Mouse (Mus musculus) kidney, embryonic 15.5 days (tissue): ENCODE data around the gene Gm28919. TPM values are rescaled to one million over a fixed set of nuclear protein-coding genes. Genes with fewer than 3 reads are reported as not detected.
"Not testable (repeated sequence)": the region's sequence is repeated elsewhere in the genome, so short reads cannot be mapped to it uniquely, and the experiment has no call there.

Source experiments
- ATAC-seq: fragments of 200-750 bp; cut with Nextera tagmentation; replicated peaks from 2 replicates; pipeline ENCODE4 v1.8.0; 2017; ENCODE audit warnings: moderate TSS enrichment; ENCODE audit not compliant: low FRiP score
- H3K27ac ChIP-seq: fragments of 300-500 bp; sonication (generic); 2 replicates; pipeline ENCODE4 v1.5.1; 2015; ENCODE audit warnings: mild to moderate bottlenecking, inconsistent platforms
- H3K27me3 ChIP-seq: fragments of 300-500 bp; sonication (generic); 2 replicates; pipeline ENCODE4 v1.6.1; 2015; ENCODE audit warnings: inconsistent platforms
- H3K36me3 ChIP-seq: fragments of 300-500 bp; sonication (generic); 2 replicates; pipeline ENCODE4 v1.6.1; 2015; ENCODE audit warnings: inconsistent platforms
- H3K4me1 ChIP-seq: fragments of 300-500 bp; sonication (generic); 2 replicates; pipeline ENCODE4 v1.6.1; 2015; ENCODE audit warnings: inconsistent platforms
- H3K4me2 ChIP-seq: fragments of 300-500 bp; sonication (generic); 2 replicates; pipeline ENCODE4 v1.6.1; 2015; ENCODE audit warnings: moderate library complexity, mild to moderate bottlenecking, inconsistent platforms
- H3K4me3 ChIP-seq: fragments of 300-500 bp; sonication (generic); replicated peaks from 2 replicates; pipeline ENCODE4 v1.5.1; 2015; ENCODE audit warnings: mild to moderate bottlenecking, inconsistent platforms
- H3K9ac ChIP-seq: fragments of 300-500 bp; sonication (generic); 2 replicates; pipeline ENCODE4 v1.6.1; 2015; ENCODE audit warnings: mild to moderate bottlenecking, inconsistent platforms
- H3K9me3 ChIP-seq: fragments of 300-500 bp; sonication (generic); replicated peaks from 2 replicates; pipeline ENCODE4 v1.6.1; 2016; ENCODE audit warnings: inconsistent platforms
- WGBS: fragments of 180-500 bp; shearing (Covaris S2); methylation state at CpG from one replicate; pipeline ENCODE4 v1.1.7; 2015; ENCODE audit warnings: mixed read lengths; 5-methylcytosine and 5-hydroxymethylcytosine counted together
- polyA plus RNA-seq: library from polyadenylated mRNA; unstranded; fragments of >200 nt; fragmentation: Nextera tagmentation; extraction: Ambion mirVana; gene quantifications from 2 replicates; pipeline ENCODE4 v1.2.1, GENCODE M21; 2015

The Gm28919 gene
- polyA plus RNA-seq = not detected in 2 replicates

DNA sequence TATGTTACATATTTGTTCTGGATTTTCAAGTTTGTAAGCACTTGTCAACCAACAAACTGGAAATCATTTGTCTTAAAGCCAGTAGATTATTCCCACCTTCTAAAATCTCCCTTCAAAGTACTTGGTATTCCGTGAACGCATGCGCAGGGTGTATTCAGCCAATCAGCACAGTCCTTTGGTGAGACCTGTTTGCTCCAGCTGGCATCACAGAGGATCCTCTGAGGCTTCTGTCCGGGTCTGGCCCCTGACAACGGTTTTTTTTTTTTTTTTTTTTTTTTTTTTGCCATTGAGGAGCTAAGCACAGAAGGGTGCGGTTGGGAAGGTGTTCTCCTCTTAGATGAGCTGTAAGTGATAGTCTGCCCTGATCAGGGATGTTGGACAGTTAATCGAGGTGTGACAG lies at the start of gene Gm28919:
Gm28919 (plus strand) TSS at position 301 of the 400 bp plus-strand sequence.
- H3K9ac ChIP-seq, H3K27me3 ChIP-seq, H3K4me2 ChIP-seq, H3K4me1 ChIP-seq, H3K9me3 ChIP-seq, H3K27ac ChIP-seq, ATAC-seq, H3K4me3 ChIP-seq, H3K36me3 ChIP-seq: not testable (repeated sequence)
- 100% methylated on average over 1 of the region's 7 CpGs for WGBS

Other genes with a start within 250 kb of the Gm28919 start
- gene Gm21719, start 99.3 kb downstream of the Gm28919 start, polyA plus RNA-seq = not detected in 2 replicates